Mouse (Mus musculus): Measurements from ENCODE around the gene Dis3.

DNA sequence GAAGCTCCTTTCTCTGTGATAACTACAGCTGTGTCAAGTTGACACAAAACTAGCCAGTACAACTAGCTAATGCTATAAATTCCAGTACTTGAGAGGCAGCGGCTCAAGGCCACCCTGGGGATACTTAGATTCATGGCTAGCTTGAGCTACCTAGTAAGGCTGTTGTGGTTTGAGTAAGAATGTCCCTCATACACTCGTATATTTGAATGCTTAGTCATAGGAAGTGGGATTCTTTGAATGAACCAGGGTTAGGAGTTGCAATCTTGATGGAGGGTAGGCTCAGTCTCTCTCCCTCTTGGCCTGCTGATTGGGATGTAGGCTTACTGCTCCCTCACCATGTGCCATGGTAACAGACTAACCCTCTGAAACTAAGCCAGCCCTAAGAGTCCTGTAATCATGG, 36.5 kb downstream of the Dis3 start:
- TF ChIP-seq CTCF (IDR thresholded peaks at IDR 0.05; ENCODE audit: low read depth) = no peak
- no peak for TF ChIP-seq EP300 (IDR thresholded peaks at IDR 0.05; ENCODE audit: low read depth)
